Mouse (Mus musculus) heart, embryonic 14.5 days (tissue): ENCODE results near the gene Cyyr1. TPM values are rescaled to one million over a fixed set of nuclear protein-coding genes. Genes with fewer than 3 reads are reported as not detected.
A peak's percentile ranks its signal among the peaks of the same experiment; 100 is the strongest.

Source experiments
- ATAC-seq: fragments of 200-750 bp; cut with Nextera tagmentation; 2 replicates; pipeline ENCODE4 v1.8.0; 2017; ENCODE audit warnings: low read depth, moderate TSS enrichment; ENCODE audit not compliant: insufficient number of reproducible peaks, insufficient read depth, low FRiP score
- H3K27ac ChIP-seq, 2 experiments: fragments of 200-500 bp in 1 of 2; fragments of 300-500 bp in 1 of 2; sonication (generic) in 1 of 2; replicated peaks in 1 of 2; 2 replicates each; pipeline ENCODE4 v1.5.1; 2012 to 2014; ENCODE audit warnings: low read depth in 2 of 2, low read length in 2 of 2, control low read depth in 1 of 2, mild to moderate bottlenecking in 1 of 2, mixed read lengths in 1 of 2; ENCODE audit not compliant: control insufficient read depth in 1 of 2, insufficient read depth in 1 of 2
- H3K27me3 ChIP-seq: fragments of 300-500 bp; sonication (generic); 2 replicates; pipeline ENCODE4 v1.6.1; 2014; ENCODE audit warnings: mild to moderate bottlenecking, low read length, control low read depth; ENCODE audit not compliant: control insufficient read depth, insufficient read depth
- H3K36me3 ChIP-seq: fragments of 300-500 bp; sonication (generic); 2 replicates; pipeline ENCODE4 v1.6.1; 2014; ENCODE audit warnings: mild to moderate bottlenecking, control low read depth, low read length, mixed read lengths; ENCODE audit not compliant: control insufficient read depth, insufficient read depth
- H3K4me1 ChIP-seq, 2 experiments: fragments of 200-500 bp in 1 of 2; fragments of 300-500 bp in 1 of 2; sonication (generic) in 1 of 2; 2 replicates each; pipeline ENCODE4 v1.6.1; 2012 to 2014; ENCODE audit warnings: low read length in 2 of 2, control low read depth in 1 of 2, mixed read lengths in 1 of 2; ENCODE audit not compliant: control insufficient read depth in 2 of 2, insufficient read depth in 2 of 2
- H3K4me2 ChIP-seq: fragments of 300-500 bp; sonication (generic); 2 replicates; pipeline ENCODE4 v1.6.1; 2014; ENCODE audit warnings: mild to moderate bottlenecking, low read length
- H3K4me3 ChIP-seq, 2 experiments: fragments of 200-500 bp in 1 of 2; fragments of 300-500 bp in 1 of 2; sonication (generic) in 1 of 2; 2 replicates each; pipeline ENCODE4 v1.5.1; 2012 to 2014; ENCODE audit warnings: low read length in 2 of 2, mild to moderate bottlenecking in 2 of 2, control low read depth in 1 of 2, low read depth in 1 of 2, moderate library complexity in 1 of 2; ENCODE audit not compliant: control insufficient read depth in 1 of 2, insufficient read depth in 1 of 2
- H3K9ac ChIP-seq: fragments of 300-500 bp; sonication (generic); 2 replicates; pipeline ENCODE4 v1.6.1; 2014; ENCODE audit warnings: mild to moderate bottlenecking, low read length
- H3K9me3 ChIP-seq: fragments of 300-500 bp; sonication (generic); 2 replicates; pipeline ENCODE4 v1.6.1; 2016; ENCODE audit warnings: low read length, control low read depth; ENCODE audit not compliant: control insufficient read depth
- WGBS: fragments of 180-500 bp; shearing (Covaris S2); extraction: QIAGEN DNeasy Blood & Tissue Kit; methylation state at CpG from one replicate; pipeline ENCODE4 v1.1.7; 2014; 5-methylcytosine and 5-hydroxymethylcytosine counted together
- polyA plus RNA-seq: library from polyadenylated mRNA; unstranded; fragments of >200 nt; fragmentation: Nextera tagmentation; extraction: Ambion mirVana; gene quantifications from 2 replicates; pipeline ENCODE4 v1.2.1, GENCODE M21; 2014

Gene Cyyr1
- polyA plus RNA-seq, 1 experiment from 2014 or later: 5.6 TPM

DNA sequence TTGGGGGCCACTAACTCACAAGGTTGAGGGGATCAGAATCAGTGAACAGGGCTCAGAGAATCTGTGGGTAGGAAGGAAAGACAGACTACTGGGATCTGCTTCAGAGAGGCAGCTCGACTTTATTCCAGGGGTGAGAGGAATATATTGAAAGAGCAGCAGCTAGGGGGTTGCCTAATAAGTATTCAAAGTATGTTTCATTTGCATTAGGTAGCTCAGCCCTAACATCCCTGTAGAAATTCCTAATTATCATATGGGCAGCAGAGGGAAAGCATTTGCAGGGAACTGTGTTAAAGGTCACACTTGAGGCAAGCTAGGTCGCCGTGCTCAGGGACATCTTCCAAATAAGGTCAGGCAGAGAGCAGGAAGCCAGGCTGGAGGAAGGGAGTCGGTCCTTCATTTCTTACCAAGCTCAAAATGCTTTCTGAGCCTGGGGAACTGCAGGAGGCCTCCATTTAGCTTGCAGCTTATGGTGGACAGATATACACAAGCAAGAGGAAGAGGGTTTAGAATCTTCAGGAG, 159.7 kb downstream of the Cyyr1 start:
- H3K9ac ChIP-seq: no peak overlapping the region
- WGBS: 12% methylated on average over 4 of the region's 4 CpGs
- H3K27ac ChIP-seq: peak overlapping the region; percentile 43 to 54; a peak in 1 of 4 replicates
- peaks cover 8 to 13% of the 10 kb centered on the region in 2 experiments for H3K4me1 ChIP-seq
- H3K4me2 ChIP-seq: 0 out of 2 replicates have a peak overlapping the region, but pooled peaks have one; percentile 14
- no peaks in the 10 kb centered on the region for H3K9me3 ChIP-seq
- no peak overlapping the region for H3K4me3 ChIP-seq
- H3K27me3 ChIP-seq: no peaks in the 10 kb centered on the region
- no peaks in the 10 kb centered on the region for H3K36me3 ChIP-seq
- no peak for ATAC-seq

DNA sequence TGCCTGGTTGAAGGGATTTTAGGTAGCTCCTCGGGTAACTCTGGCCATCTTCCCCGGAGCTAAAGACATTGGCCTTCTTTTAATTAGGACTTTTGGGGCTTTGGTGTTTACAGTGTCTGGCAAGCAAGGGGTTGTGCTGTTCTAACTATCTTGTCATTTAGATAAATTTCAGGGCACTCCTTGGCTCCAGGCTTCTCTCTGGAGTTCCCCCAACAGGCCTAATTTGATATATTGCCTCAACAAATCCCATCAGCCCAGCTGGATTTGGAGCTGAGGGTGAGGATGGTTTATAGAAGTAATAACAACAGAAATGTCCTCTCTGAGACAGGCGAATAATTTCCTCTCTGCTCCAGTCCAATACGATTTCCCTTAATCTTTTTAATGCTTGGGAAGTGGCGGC, 166.4 kb downstream of the Cyyr1 start:
- H3K4me1 ChIP-seq: no peaks in the 10 kb centered on the region
- no peak for ATAC-seq
- H3K27me3 ChIP-seq: no peaks in the 10 kb centered on the region
- no peak overlapping the region for H3K9ac ChIP-seq
- no peaks in the 10 kb centered on the region for H3K36me3 ChIP-seq
- WGBS: 67% methylated on average over 5 of the region's 5 CpGs
- H3K4me2 ChIP-seq: no peak overlapping the region
- H3K9me3 ChIP-seq: no peaks in the 10 kb centered on the region
- no peak overlapping the region for H3K27ac ChIP-seq
- no peak overlapping the region for H3K4me3 ChIP-seq

Other genes starting within 250 kb of the Cyyr1 start
- gene Adamts1, start 249.7 kb upstream of the Cyyr1 start, polyA plus RNA-seq: 44.9 and 46.1 TPM in 2 replicates